Mouse (Mus musculus) G1E (cell line): ENCODE measurements around the gene Hpca.

Source experiments
- CTCF ChIP-seq: IDR thresholded peaks from 2 replicates; pipeline ENCODE4 v1.5.1; 2012; ENCODE audit warnings: low read depth, low read length, inconsistent platforms, mixed read lengths
- POLR2AphosphoS5 ChIP-seq: IDR thresholded peaks from 2 replicates; pipeline ENCODE4 v1.6.1; 2012; ENCODE audit warnings: low read depth, low read length, inconsistent platforms; ENCODE audit not compliant: insufficient replicate concordance

GRCm38 (mm10) chr4:129120520-129121445, 1.1 kb downstream of the Hpca start:
- TF ChIP-seq CTCF (no peak), POLR2AphosphoS5 (no peak)
